Mouse (Mus musculus) gastrocnemius, adult 18-20 months (tissue): ENCODE results near the gene Dll4. TPM values are rescaled to one million over a fixed set of nuclear protein-coding genes. Genes with fewer than 3 reads are reported as not detected.

Experiments
- DNase-seq: peaks from one replicate; pipeline ENCODE4 v3.0.0; 2021; ENCODE audit warnings: low spot score
- total RNA-seq, 2 experiments: library from RNA; stranded (reverse); gene quantifications; 2 replicates each; pipeline ENCODE4 v1.2.3; 2021

Dll4 gene
- total RNA-seq, 2 experiments from 2014 or later, result 3.2 to 4.5 TPM

DNA sequence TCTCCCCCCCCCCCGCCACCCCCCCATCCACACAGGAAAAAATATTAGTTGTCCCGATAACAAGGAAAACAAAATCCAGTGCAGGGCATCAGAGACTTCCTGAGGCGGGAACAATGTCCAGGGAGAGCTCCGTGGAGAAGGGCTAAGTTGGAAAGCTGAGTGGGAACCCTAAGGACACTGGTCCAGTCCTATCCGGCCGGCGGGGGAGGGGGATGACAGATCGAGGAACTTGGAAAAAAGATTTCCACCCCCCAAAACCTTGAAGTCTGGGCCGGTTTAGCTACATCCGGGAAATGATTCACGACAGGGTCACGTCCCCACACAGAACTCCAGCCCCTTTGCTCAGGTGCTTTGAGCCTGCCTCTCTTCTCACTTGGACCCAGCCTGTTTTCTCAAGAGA is 14.0 kb upstream of the Dll4 start:
- DNase-seq, result no peak

DNA sequence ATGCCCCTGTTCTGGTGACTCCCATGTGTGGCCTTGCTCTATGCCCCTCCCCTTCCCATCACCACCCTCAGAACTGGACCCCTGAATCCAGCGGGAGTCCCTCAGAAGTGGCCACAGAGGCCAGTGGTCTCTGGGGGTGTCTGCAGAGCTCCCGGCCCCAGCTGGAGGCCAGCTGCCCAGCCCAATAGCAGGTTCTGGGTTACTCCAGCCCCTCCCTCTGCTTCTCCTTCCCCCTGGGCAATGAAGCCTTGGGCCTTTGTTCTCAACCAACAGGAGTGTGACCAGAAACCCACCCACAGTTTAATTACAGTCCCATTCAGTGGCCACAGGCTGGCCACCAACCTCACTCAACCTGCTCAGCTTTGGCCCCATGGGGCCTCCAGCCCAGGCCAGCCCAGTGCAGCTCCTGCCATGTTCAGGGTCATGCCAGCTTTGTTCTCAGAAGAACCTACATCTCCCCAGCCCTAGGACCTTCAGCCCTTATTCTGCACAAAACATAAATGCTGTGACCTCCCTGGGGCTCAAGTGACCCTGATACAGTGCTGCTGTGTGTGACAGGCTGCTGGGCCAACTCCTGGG is 13.1 kb upstream of the Dll4 start:
- no peak for DNase-seq

DNA sequence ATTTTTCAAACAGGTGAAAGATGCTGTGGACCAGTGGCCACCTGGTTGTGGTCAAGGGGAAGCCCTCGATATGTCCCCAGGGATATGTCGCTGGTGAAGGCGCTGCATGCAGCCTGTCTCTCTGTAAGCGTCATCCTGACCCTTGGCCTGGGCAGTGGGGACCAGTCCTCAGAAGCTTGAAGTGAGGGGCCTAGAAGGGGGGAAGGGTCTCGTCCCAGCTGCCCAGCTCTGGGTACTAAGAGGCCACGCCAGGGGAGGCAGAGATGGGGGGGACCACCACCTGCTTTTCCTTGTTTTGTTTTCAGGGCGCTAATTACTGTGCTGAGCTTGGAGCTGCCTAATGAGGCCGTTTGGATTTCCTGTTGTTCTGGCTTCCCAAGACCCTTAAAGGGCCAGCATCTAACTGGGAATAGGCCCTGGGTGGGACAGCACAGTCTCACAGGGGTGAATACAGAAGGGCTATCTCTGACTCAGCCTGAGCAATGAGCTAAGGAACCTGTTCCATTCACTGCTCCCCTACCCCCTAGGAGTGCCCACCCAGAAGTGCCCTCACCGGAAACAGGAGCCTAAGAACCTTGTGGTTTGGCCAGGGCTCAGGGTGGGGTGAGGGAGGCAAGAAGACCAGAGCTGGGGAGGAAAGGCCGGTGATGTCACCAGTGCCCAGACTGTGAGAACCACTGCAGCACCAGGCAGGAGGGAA is 11.7 kb upstream of the Dll4 start:
- no peak for DNase-seq

DNA sequence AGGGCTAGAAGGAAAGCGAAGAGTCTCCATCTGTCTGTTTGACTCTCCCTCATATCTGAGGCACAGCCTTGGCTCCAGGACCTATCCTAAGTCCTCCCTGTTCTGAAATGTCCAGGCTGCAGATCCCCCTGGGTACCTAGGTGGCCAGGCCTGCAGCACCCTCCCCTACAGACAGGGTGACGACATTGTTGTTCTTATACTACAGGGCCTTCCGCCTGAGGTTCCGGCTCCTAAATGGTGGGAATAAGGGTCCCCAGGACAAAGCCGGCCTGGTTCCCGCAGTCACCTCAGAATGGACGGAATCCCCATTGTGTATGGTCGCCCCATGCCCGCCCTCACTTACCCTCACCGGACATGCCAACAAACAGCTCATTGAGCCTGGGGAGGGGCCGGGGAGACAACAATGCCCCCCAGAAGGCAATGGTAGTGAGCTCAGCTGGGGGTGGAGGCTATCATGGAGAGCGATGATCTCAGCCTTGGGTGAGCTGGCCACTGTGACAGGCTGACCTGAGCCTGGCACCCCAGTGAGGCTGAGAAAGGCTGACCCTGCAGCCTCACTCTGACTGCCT is 10.8 kb upstream of the Dll4 start:
- no peak for DNase-seq

DNA sequence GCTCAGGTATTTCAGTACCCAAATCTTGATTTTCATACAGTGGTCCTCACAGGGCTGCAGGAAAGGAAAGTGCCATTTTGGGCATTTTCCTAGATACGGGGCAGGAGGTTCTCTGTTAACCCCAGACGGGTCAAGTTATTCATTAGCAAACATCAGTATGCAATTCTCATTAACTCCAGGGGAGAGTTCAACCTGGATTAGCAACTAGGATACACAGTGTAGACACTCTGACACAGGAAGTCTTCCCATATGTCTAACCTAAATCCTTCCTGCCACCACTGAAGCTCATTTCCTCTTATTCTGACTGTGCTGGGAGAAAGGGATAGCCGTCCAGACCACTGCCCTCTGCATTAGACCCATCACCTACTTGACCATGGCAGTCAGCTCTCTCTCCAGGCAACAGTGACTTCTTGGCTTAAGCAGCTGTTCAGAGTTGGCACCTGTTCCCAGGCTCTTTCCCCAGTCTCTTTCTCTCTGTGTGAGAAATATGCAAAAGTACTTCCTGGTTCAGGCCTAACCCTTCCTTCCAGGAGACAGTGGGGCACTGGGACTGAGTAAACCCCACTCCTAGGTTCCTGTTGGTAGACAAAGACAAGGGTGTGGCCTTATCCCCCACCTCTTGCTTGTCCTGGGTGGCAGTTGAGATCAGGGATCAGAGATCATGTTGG is 7.4 kb upstream of the Dll4 start:
- DNase-seq, result no peak

DNA sequence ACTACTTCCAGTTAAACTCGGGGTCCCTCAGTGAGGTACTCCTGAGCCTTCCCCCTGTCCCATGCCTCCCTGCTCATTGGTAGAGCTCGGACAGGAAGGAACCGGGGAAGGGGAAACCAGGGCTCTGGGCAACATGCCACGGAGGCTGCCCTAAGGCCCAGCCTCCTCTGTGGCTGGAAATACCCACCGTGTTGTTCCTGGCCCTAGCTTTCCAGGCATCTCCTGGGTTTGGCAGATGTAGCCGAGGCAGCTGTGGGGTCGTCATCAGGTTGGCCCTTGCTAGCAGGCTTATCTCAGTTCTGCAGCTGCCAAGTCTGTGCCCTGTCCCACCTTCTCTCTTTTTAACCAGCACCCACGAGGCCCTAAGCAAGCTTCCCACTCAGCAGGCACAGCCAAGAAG is 5.0 kb upstream of the Dll4 start:
- no peak for DNase-seq

DNA sequence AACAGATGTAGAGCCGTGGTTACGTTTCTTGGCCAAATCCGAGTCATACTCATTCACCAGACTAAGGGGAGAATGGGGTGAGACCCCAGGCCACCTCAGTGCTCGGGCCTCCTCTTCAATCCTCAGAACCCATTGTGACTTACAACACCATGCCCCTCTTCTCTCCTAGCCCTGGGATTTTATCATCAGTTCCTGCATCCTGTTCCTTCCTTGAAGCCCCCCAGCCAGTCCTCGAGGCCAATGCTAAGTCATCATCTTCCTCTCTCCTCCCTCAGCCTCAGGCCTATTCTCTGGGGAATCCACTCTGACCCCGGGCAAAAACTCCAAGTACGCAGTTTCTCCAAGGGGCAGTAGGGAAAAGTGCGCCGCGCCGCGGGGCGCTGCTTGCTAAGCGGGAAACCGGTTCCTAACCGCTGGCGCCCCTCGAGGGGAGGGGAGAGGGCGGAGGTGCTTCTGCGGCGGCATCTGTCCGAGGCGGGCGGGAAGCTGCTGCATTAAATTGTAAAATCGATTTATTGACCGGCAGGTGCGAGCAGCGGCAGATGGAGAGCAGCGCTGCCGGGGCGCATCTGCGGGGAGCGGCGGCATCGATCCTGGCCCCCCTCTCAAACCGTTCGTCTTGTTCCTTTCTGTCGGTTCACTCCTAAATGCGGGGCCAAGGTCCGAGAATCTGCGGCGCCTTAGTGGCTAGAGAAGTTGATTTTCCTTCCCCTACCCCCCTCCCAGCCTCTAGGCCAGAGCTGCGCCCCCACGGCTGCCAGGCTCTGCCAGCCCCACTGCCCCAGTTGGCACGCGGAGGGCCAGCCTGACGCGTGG is 3.6 kb upstream of the Dll4 start:
- no peak for DNase-seq

DNA sequence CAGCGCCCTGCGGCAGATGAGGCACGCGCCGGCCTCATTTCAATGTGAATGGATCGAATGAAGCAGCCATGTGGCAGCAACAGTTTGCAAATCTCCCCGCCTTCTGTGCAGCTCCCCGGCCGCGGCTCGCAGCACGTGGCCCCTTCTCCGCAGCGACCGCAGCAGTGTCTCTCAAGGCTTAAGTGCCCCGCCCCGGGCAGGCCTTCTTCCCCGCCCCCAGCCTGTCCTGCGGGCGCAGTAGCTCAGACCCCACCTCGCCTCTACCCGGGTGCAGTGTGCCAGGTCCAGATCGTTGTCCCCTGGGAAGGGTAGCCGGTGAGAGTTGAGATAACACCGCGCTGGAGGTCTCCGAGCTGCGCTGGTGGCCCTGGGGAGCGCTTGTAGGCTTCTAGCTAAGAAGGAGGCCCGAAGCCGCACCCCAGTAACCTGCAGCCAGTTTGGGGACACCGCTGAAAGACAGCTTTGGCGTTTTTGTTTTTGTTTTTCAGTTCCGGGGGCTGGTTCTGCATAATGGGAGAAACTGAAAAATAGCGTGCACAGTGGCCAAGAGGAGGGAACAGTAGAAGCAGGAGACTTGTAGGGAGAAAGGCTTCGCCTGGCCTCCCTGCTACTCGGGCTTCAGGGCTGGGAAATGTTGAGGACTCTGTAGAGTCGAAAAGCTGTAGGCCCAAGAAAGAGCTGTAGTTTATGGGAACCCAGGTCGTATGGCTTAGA is 2.8 kb upstream of the Dll4 start:
- no peak for DNase-seq

DNA sequence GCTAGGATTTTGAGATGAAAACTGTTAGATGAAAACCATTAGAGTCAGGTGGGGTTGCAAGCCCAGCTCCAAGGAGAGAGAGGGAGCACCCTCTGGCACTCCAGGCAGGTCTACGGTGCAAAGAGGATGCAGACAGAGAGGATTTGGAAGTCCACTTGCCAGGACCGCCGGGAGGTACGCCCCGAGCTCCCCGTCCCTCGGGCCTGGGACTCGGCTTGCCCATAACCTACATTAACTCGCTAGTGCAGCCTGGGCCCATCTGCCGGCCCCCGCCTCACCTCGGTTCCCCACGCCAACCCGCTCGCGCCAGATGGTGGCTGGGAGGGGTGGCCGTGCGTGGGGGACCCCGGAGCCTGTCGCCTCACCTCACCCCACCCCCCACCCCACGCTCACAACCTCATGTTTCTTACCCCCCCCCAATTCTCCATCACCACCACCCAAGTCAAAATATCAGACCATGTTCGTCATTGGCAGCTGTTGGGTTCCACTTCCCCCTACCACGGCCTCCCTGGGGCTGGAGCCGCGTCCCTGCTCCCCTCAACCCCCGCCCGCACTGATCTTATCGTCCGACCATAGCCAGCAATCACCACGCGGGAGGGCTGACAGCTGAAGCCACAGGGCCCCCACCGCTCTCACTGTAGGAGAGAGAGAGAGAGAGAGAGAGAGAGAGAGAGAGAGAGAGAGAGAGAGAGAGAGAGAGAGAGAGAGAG is 1.6 kb upstream of the Dll4 start:
- no peak for DNase-seq

DNA sequence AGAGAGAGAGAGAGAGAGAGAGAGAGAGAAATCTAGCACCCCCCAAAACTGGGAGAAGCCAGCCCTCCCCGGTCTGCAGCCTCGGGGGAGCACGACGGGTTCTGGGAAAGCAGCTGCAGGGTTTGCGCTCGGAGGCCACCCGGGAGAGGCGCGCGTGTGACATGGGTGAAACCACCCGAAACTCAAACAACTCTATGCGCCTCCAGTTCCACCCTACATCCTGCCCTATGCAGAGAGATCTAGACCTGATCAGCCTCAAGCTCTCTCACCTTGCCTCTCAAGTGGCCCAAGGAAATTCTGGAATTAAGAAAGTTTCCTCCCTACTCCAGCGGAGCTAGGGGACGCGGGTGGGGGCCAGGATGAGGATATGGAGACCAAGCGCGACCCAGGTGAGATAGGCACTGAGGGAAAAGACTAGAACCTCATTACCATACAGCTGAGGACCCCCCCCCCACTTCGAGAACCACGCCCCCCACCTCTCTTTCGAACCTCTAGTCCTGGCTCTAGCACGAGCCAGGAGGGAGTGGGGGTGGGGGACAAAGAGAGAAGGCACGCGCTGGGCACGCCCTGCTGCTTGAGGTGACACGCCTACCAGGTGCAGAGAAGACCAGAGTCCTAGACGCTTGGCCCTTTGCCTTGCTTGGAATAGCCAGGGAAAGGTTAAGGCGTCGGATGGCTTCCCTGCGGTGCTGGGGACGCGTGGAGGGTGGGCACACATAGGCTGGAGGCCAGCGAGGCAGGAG is 837 bp upstream of the Dll4 start:
- DNase-seq, result no peak

DNA sequence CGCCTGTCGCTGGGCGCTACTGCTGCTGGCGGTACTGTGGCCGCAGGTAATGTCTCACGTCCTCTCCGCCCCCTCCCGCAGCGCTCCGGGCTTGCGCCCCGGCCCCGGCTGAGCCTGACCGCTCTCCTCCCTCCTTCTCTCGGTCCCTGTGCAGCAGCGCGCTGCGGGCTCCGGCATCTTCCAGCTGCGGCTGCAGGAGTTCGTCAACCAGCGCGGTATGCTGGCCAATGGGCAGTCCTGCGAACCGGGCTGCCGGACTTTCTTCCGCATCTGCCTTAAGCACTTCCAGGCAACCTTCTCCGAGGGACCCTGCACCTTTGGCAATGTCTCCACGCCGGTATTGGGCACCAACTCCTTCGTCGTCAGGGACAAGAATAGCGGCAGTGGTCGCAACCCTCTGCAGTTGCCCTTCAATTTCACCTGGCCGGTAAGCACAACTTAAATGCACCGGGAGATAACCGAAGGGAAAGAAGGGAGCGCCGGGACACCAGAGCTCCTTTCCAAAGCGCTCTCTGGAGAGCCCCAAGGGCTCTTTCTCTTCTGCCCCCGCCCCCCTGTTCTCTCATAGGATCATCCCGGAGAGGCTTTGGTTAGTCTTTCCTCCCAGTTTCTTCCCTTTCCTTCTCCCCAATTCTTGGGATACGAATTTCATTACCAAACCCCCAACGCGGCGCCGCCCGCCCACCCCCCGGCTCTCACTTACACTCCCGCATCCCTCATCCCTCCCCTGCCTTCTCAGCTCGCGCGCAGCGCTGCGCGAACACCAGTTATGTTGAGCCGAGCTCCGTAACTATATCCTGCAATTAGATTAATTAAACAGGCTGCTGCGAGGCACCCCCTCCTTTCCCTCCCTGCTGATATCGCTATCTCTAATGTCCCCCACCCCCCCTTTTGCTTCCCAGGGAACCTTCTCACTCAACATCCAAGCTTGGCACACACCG is 847 bp downstream of the Dll4 start:
- DNase-seq, result no peak

DNA sequence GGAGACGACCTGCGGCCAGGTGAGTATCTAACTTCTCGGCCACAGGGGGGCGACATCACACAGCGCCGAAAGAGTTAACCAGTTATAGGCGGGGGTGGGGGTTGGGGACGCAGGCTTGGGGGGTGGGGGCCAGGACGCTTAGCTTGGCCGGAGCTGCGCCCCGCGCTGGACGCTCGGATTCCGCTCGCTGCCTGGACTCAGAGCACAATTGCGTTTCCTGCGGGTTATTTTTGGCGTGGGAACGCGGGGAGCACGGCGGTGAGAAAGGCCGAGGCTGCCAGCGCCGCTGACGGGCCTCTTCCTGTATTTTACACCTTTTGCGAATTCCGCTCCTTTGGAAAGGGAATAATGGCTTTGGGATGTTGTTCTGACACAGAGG is 1.5 kb downstream of the Dll4 start:
- DNase-seq, result peak; percentile 40

DNA sequence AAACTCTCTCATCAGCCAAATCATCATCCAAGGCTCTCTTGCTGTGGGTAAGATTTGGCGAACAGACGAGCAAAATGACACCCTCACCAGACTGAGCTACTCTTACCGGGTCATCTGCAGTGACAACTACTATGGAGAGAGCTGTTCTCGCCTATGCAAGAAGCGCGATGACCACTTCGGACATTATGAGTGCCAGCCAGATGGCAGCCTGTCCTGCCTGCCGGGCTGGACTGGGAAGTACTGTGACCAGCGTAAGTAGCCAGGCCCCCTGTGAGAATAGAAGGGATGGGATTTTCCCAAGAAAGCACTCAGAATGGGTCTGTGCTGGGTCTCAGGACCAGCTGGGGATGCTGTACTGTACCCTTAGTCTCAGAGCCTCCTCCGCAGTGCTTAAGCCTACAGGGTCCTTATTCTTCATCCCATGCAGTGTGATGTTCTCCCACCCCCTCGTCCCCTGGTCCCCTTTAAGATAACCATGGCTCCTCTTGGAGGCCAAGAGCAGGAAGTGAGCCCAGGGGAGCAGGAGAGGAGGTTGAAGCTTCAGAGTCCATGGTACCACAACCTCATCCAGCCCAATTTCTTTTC is 2.5 kb downstream of the Dll4 start:
- DNase-seq, result no peak

DNA sequence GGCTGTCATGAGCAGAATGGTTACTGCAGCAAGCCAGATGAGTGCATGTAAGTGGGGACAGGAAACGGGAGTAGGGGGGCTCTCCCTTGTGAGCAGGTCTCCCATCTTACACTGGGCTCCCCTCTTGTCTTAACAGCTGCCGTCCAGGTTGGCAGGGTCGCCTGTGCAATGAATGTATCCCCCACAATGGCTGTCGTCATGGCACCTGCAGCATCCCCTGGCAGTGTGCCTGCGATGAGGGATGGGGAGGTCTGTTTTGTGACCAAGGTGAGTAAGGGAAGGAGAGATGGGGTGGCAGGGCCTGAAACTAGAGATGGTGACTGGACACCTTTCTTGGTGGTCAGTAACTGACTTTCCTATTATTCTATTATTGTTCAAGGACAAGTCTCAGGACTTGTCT is 3.0 kb downstream of the Dll4 start:
- DNase-seq, result no peak

DNA sequence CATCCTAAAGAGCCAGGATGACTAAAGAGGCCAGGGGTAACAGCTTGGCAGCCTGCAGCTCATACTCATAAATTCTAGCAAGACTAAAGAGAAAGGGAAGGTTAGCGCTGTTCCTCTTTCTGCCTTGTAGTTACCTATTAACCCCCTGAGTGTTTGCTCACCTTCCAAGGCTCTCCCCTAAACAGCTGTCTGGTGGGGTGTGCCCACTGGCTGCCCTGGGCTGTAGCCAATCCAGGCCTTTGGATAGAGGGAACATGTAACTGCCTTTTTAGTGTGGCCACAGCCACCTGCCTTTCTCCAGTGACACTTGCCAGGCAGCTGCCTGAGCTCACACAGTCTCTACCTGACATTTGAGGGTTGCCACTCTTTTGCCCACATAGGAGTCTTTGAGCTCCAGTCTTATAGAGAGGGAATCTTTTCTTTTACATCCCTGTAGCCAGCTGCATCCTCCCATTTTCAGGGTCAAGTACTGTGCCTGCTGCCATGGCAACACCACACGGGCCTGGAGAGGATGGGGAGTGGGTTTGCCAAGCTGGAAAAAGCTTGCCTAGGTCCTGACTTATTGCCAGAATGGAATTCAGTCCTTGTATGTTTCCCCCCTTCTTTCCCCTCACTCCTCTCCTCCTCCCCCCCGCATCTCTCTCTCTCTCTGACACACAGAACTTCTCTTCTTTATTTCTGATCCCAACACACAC is 3.7 kb downstream of the Dll4 start:
- no peak for DNase-seq

DNA sequence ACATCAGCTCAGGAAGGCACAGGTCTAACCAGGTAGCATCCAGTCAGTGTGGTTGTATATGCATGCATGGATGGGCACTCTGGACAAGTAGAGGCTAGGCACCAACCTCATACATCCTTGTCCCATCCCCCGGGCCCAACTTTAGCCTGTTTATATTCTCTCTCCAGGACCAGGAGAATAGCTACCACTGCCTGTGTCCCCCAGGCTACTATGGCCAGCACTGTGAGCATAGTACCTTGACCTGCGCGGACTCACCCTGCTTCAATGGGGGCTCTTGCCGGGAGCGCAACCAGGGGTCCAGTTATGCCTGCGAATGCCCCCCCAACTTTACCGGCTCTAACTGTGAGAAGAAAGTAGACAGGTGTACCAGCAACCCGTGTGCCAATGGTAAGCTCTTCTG is 5.2 kb downstream of the Dll4 start:
- DNase-seq, result no peak

DNA sequence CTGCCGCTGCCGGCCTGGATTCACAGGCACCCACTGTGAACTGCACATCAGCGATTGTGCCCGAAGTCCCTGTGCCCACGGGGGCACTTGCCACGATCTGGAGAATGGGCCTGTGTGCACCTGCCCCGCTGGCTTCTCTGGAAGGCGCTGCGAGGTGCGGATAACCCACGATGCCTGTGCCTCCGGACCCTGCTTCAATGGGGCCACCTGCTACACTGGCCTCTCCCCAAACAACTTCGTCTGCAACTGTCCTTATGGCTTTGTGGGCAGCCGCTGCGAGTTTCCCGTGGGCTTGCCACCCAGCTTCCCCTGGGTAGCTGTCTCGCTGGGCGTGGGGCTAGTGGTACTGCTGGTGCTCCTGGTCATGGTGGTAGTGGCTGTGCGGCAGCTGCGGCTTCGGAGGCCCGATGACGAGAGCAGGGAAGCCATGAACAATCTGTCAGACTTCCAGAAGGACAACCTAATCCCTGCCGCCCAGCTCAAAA is 6.6 kb downstream of the Dll4 start:
- no peak for DNase-seq

DNA sequence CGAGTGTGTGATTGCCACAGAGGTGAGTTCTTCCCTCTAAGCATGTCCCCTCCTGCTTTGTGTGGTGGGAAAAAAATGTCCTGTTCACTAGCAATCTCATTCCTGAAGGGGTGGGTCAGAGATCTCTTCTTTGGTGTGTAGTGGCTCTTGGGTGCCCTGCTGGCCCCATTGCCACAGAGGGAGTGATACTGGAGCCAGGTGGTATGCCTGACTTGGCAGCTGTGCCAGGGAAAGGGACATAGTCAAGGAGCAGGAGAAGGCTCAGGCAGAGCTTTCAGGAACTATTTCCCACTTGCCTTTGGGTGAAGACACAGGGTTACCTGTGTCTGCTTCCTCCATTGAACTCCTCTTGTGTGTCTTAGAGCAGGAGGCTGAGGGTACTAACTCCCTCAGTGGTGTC is 8.6 kb downstream of the Dll4 start:
- no peak for DNase-seq
